Mouse (Mus musculus) neural tube, embryonic 14.5 days (tissue): ENCODE measurements around the gene Npas2. TPM values are rescaled to one million over a fixed set of nuclear protein-coding genes. Genes with fewer than 3 reads are reported as not detected.
A peak's percentile ranks its signal among the peaks of the same experiment; 100 is the strongest.

Experiments
- ATAC-seq: fragments of 200-750 bp; cut with Nextera tagmentation; 2 replicates; pipeline ENCODE4 v1.8.0; 2017; ENCODE audit warnings: low read depth, mild to moderate bottlenecking, moderate TSS enrichment, moderate library complexity
- H3K27ac ChIP-seq: fragments of 300-500 bp; sonication (generic); 2 replicates; pipeline ENCODE4 v1.5.1; 2014; ENCODE audit warnings: low read depth, mild to moderate bottlenecking, control low read depth, low read length, moderate library complexity, mixed read lengths
- H3K27me3 ChIP-seq: fragments of 300-500 bp; sonication (generic); 2 replicates; pipeline ENCODE4 v1.6.1; 2014; ENCODE audit warnings: low read length; ENCODE audit not compliant: control insufficient read depth, insufficient read depth
- H3K36me3 ChIP-seq: fragments of 300-500 bp; sonication (generic); 2 replicates; pipeline ENCODE4 v1.6.1; 2014; ENCODE audit warnings: low read length, mixed read lengths; ENCODE audit not compliant: control insufficient read depth, insufficient read depth
- H3K4me1 ChIP-seq: fragments of 300-500 bp; sonication (generic); 2 replicates; pipeline ENCODE4 v1.6.1; 2014; ENCODE audit warnings: low read length; ENCODE audit not compliant: control insufficient read depth, insufficient read depth
- H3K4me2 ChIP-seq: fragments of 300-500 bp; sonication (generic); 2 replicates; pipeline ENCODE4 v1.6.1; 2014; ENCODE audit warnings: mild to moderate bottlenecking, low read depth, low read length, control low read depth
- H3K4me3 ChIP-seq: fragments of 300-500 bp; sonication (generic); 2 replicates; pipeline ENCODE4 v1.5.1; 2014; ENCODE audit warnings: low read depth, low read length, control low read depth, mixed read lengths
- H3K9ac ChIP-seq: fragments of 300-500 bp; sonication (generic); replicated peaks from 2 replicates; pipeline ENCODE4 v1.6.1; 2014; ENCODE audit warnings: low read depth, mild to moderate bottlenecking, control low read depth, low read length, mixed read lengths
- H3K9me3 ChIP-seq: fragments of 300-500 bp; sonication (generic); 2 replicates; pipeline ENCODE4 v1.6.1; 2016; ENCODE audit warnings: low read length; ENCODE audit not compliant: control insufficient read depth
- WGBS: fragments of 180-500 bp; shearing (Covaris S2); extraction: QIAGEN DNeasy Blood & Tissue Kit; methylation state at CpG from one replicate; pipeline ENCODE4 v1.1.7; 2014; 5-methylcytosine and 5-hydroxymethylcytosine counted together
- polyA plus RNA-seq: library from polyadenylated mRNA; unstranded; fragments of >200 nt; fragmentation: Nextera tagmentation; extraction: Ambion mirVana; gene quantifications from 2 replicates; pipeline ENCODE4 v1.2.1, GENCODE M21; 2014

Gene Npas2
- polyA plus RNA-seq, 1 experiment from 2014 or later: 1.8 TPM

DNA sequence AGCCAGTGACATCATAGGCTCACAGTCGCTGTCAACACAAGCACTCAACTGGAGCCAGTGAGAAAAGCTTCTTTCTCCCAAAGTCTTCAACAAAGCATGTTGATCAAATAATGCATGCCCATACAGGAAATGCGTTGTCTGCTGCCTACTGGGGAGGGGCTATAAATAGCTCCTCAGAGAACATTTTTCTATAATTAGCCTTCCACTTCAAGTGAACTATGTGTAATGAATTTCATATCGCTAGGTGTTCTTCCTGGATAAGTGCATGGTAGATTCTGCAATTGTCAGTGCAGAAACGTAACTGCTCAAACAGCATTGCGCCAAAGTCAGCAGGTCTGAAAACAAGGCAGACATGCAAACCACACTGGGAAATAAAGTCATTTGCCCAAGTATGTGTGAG is 7.7 kb upstream of the Npas2 start:
- Histone ChIP-seq H3K9me3 (no peaks in the 10 kb centered on the region), H3K4me1 (no peaks in the 10 kb centered on the region), H3K4me2 (no peak overlapping the region), H3K36me3 (no peaks in the 10 kb centered on the region), H3K27ac (no peak overlapping the region), H3K4me3 (no peak overlapping the region), H3K9ac (no peak overlapping the region), H3K27me3 (no peaks in the 10 kb centered on the region)
- ATAC-seq: no peak
- 68% methylated on average over 5 of the region's 5 CpGs for WGBS

DNA sequence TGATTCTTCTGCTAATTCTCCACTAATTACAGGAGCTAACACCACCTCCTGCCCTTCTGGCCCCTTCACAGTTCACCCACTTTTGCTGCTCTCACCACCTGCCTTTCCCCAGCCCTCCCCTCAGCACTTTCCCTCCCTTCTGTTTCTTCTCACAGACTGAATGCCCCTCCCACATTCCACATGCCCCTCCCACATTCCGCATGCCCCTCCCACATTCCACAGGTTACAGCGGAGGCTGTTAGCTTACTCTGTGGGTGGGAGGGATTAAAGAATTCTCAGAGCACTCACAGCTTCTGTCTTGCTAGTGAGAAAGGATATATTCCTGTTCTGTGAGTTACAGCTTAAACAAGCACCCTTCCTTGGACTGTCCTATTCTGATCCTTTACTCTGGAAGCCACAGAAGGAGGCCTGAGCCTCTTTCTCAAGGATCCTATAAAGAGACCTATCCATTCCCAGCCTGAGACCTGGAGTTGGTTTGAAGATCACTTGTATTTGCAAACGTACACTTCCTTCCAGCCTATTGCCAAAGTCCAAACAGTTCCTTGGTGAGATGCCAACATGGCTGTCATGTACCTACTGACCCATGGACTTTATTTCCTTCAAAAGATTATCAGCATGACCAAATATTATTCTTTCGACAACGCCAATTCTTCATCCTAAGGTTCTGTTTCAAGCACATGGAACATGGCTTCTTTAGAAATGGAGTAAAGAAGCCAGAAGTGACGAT is 6.7 kb upstream of the Npas2 start:
- H3K4me3 ChIP-seq: no peak overlapping the region
- no peak overlapping the region for H3K4me2 ChIP-seq
- no peaks in the 10 kb centered on the region for H3K9me3 ChIP-seq
- WGBS: 58% methylated on average over 6 of the region's 6 CpGs
- H3K4me1 ChIP-seq: no peaks in the 10 kb centered on the region
- no peaks in the 10 kb centered on the region for H3K27me3 ChIP-seq
- no peak for ATAC-seq
- H3K36me3 ChIP-seq: no peaks in the 10 kb centered on the region
- H3K27ac ChIP-seq: no peak overlapping the region
- no peak overlapping the region for H3K9ac ChIP-seq

DNA sequence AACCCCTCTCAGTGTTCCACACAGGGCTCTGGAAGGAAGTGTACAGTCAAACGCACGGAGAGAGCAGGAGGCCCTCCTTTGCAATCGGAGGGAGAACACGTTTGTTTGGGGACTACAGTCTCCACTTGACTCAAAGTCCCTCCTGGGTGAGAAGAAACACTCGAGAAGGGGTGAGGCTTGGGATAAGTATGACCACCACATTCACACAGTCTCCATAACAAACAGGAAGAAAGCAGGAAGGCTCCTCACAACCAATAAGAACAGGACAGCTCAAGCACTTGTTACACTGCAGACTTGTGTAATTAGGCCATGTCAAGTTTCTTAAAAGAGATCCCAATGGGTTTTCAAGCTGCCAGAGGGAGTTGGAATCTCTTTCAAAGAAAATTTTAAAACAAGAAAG is 2.4 kb upstream of the Npas2 start:
- Histone ChIP-seq H3K27ac (no peak overlapping the region), H3K36me3 (no peaks in the 10 kb centered on the region), H3K9ac (no peak overlapping the region), H3K27me3 (peaks cover 24% of the 10 kb centered on the region), H3K9me3 (no peaks in the 10 kb centered on the region), H3K4me2 (no peak overlapping the region), H3K4me3 (no peak overlapping the region), H3K4me1 (peaks cover 9% of the 10 kb centered on the region)
- WGBS: 82% methylated on average over 5 of the region's 5 CpGs
- ATAC-seq: no peak

DNA sequence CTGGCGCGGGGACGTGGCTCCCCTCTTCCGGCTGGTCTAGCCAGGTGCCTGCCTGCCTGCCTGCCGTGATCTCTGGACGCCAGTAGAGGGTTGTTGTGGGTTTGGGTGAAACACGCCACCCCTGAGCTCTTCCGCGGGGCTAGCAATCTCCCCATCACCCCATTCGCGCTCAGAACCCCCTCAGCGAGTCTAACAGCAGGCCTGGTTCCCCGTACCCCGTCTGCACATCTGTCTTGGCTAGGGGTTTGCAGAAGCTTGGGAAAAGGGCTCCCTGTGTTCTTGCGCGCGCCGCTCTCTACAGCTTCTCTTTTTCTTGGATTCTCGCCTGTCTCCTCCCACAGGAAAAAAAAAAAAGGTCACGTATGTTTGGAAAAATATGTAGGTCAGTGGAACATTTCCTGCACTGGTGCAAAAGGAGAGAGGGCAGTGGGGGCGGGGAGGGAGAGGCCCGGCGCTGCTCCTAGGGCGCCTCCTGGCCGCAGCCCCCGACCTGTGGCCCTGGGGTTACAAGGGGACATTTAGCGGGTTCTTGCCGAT is 1.0 kb upstream of the Npas2 start:
- Histone ChIP-seq H3K36me3 (no peaks in the 10 kb centered on the region), H3K4me1 (peaks cover 10% of the 10 kb centered on the region), H3K4me3 (peak overlapping the region; percentile 66), H3K27me3 (peaks cover 24% of the 10 kb centered on the region), H3K9me3 (no peaks in the 10 kb centered on the region), H3K27ac (no peak overlapping the region), H3K9ac (peak overlapping the region; percentile 76; the same call in 1 of the 2 replicates), H3K4me2 (peak overlapping the region; percentile 99)
- 2% methylated on average over 28 of the region's 28 CpGs for WGBS
- no peak for ATAC-seq

DNA sequence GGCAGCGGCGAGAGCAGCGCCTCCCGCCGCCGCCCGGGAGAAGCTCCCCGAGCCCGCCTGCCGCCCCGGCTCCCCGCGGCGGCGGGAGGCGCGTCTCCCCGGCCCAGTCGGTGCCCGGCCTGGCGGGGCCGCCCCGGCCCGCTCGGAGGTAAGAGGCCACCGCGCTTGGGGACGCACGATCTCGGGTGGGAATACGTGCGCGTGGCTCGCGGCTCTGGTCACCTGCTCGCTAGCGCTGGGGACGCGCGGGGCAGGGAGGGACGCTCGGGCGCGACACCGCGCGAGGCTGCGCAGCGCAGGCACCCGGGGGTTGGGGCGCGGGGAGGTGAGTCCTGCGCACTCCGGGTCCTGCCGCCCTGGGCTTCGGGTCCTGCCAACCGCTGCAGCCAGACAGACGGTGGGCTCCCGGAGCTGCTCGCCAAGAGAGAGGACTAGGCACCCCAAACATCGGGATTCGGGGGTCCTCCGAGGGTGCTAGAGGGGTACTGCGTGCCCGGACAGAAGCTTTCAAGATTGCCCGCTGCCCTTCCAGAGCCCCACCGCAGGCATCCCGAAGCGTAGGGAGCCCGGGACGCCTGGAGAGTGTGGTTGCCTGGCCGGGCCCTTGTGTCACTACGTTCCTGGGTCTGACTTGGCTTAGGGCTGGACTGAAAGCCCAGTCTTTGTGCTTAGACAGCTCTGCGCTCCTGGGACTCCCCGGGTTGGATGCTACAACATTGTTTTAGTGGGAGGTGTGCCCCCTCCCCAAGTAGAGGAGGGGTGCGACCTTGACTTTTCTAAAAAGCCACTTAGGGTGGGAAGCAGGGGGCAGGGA is 538 bp downstream of the Npas2 start:
- peak overlapping the region; percentile 99 for H3K4me2 ChIP-seq
- peaks cover 10% of the 10 kb centered on the region for H3K4me1 ChIP-seq
- peaks cover 24% of the 10 kb centered on the region for H3K27me3 ChIP-seq
- 0% methylated on average over 59 of the region's 76 CpGs for WGBS
- H3K36me3 ChIP-seq: no peaks in the 10 kb centered on the region
- H3K9me3 ChIP-seq: no peaks in the 10 kb centered on the region
- H3K9ac ChIP-seq: peak overlapping the region; percentile 76
- peak overlapping the region; percentile 66 for H3K4me3 ChIP-seq
- no peak overlapping the region for H3K27ac ChIP-seq
- ATAC-seq: peak; percentile 76

DNA sequence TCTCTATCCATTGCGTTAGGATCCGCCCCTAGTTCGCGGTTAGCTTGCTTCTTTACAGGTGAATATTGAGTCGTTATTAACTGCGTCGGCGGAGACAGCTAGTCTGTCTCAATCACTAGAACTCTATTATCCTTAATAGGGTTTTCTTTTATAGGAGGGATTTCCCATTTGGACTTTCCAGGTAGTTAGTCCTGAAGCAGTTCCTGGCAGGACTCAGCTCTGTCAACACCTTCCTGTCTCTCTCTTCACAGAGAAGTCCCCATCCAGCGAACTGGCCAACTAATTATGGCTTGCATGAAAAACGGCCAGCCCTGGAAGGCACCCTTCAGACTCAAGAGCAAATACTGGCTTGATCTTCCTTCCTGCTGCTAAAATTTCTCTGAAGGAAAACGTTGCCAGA is 1.4 kb downstream of the Npas2 start:
- WGBS: 3% methylated on average over 11 of the region's 11 CpGs
- H3K36me3 ChIP-seq: no peaks in the 10 kb centered on the region
- peak overlapping the region; percentile 99; the same call in 1 of the 2 replicates for H3K4me2 ChIP-seq
- no peak overlapping the region for H3K9ac ChIP-seq
- peaks cover 10% of the 10 kb centered on the region for H3K4me1 ChIP-seq
- H3K27ac ChIP-seq: no peak overlapping the region
- no peaks in the 10 kb centered on the region for H3K9me3 ChIP-seq
- no peak for ATAC-seq
- peak overlapping the region; percentile 66; the same call in 1 of the 2 replicates for H3K4me3 ChIP-seq
- peaks cover 24% of the 10 kb centered on the region for H3K27me3 ChIP-seq

DNA sequence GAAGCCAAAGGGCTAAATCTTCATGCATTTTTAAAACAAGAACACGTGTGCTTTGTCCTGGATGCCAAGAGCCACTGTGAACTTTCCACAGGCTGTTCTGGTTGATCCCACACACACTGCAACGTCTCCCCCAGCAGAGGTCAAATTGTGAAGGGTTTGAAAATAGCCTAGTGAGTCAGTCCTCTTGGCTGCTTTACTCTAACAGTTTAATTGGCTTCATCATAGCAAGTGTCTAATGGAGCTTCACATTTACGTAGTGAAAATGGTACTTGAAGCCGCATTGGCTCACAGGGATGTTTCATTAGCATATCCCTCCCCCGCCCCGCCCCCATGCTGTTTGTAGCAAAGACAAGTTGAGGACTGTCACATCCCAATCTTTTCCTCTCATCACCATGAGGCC is 2.6 kb downstream of the Npas2 start:
- H3K4me3 ChIP-seq: no peak overlapping the region
- no peaks in the 10 kb centered on the region for H3K9me3 ChIP-seq
- no peak for ATAC-seq
- H3K4me1 ChIP-seq: peaks cover 10% of the 10 kb centered on the region
- peaks cover 24% of the 10 kb centered on the region for H3K27me3 ChIP-seq
- 32% methylated on average over 6 of the region's 6 CpGs for WGBS
- H3K4me2 ChIP-seq: no peak overlapping the region
- H3K9ac ChIP-seq: no peak overlapping the region
- no peaks in the 10 kb centered on the region for H3K36me3 ChIP-seq
- H3K27ac ChIP-seq: no peak overlapping the region

DNA sequence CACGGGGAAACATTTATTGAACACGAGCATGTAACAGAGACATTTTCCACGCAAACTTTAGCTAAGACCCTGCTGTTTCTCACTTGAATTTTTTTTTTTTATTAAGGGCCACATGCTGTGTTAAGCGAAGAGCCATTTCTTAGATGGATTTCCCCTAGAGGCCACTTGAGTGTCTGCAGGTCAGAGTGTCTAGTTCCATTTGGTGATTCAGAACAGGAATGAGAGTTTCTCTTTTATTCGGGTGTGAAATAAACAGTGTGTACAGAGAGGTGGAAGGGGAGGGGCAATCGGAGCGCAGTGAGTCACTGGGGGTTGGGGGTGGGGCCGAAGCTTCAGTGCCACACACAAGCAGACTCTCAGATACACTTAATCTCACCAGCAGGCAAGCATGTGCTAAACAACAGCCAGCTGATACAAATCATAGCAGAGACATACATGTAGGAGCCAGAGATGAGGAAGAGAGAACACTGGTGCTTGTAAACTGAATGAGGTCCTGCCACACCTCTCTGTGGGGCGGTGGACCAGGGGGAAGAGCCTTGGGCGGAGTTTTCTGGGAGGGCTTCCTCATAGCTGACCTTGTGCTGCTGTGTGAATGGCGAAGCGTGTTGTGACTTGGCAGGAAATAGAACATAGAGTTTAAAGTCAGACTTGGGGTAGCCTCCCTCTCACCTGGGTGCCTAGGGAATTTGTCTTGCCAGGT is 3.3 kb downstream of the Npas2 start:
- H3K27me3 ChIP-seq: peaks cover 24% of the 10 kb centered on the region
- ATAC-seq: 0 out of 2 replicates have a peak, but pooled peaks have one; percentile 22

More for the DNA sequence above, 3.3 kb downstream of the Npas2 start:
- no peak overlapping the region for H3K4me3 ChIP-seq
- no peak overlapping the region for H3K4me2 ChIP-seq
- no peak overlapping the region for H3K27ac ChIP-seq
- no peaks in the 10 kb centered on the region for H3K9me3 ChIP-seq
- H3K9ac ChIP-seq: no peak overlapping the region
- peaks cover 10% of the 10 kb centered on the region for H3K4me1 ChIP-seq
- H3K36me3 ChIP-seq: no peaks in the 10 kb centered on the region
- WGBS: 55% methylated on average over 12 of the region's 12 CpGs
